Mouse (Mus musculus) E14TG2a.4 (cell line): ENCODE results near the gene Rdh16f1.
A peak's percentile ranks its signal among the peaks of the same experiment; 100 is the strongest.

Experiments used
- H3K27me3 ChIP-seq: 2 replicates; pipeline ENCODE4 v1.6.1; 2014; ENCODE audit warnings: low read length, control low read depth; ENCODE audit not compliant: insufficient read depth
- H3K36me3 ChIP-seq: 2 replicates; pipeline ENCODE4 v1.6.1; 2014; ENCODE audit warnings: low read length, control low read depth; ENCODE audit not compliant: insufficient read depth
- H3K4me1 ChIP-seq: replicated peaks from 2 replicates; pipeline ENCODE4 v1.6.1; 2014; ENCODE audit warnings: low read depth, low read length, control low read depth
- H3K4me3 ChIP-seq: replicated peaks from 2 replicates; pipeline ENCODE4 v1.5.1; 2014; ENCODE audit warnings: mild to moderate bottlenecking, low read length
- H3K9me3 ChIP-seq: 2 replicates; pipeline ENCODE4 v1.6.1; 2014; ENCODE audit warnings: low read length, control low read depth
- CTCF ChIP-seq: conservative IDR thresholded peaks from 2 replicates; pipeline ENCODE4 v1.5.1; 2014; ENCODE audit warnings: low read length
- NANOG ChIP-seq: IDR thresholded peaks from 2 replicates; pipeline ENCODE4 v1.6.1; 2014; ENCODE audit warnings: borderline replicate concordance, low read length, mixed read lengths
- POU5F1 ChIP-seq: IDR thresholded peaks from 2 replicates; pipeline ENCODE4 v1.6.1; 2014; ENCODE audit warnings: low read length, borderline replicate concordance

Gene Rdh16f1

DNA sequence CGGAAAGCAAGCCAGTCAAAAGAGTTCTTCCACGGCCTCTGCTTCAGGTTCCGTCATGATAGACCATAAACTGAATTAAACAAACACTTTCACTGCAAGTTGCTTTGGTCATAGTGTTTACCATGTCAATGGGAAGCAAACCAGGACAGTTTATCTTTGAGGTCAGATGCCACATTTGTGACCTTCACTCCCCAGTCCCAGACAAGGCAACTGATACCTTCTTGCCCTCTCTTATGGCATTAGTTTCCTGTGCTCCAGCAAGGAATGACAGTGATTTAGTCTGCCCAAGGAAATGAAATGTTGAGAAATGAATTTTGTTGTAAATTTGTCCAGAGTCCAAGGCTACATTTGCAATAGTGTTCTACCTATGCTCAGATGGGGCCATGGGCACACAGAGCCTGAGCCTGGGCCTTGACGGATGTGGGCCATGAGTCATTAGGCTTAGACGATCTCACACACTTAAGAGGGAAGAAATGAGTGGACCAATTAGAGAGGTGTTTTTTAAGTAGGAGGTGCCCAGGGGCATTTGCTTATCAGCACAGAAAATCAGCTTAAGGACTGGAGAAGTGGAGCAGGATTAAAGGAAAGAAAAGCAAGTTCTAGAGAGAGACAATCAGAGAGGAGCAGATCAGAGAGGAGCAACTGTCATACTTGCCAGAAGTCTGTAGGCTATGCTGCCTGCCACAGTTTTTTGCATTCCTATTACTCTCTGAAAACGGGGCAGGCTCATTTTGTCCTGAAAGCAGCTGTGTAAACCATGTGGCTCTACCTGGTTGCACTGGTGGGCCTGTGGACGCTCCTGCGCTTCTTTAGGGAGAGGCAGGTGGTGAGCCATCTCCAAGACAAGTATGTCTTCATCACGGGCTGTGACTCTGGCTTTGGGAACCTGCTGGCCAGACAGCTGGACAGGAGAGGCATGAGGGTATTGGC lies at the start of gene Rdh16f1, which contains the start of gene Rdh1:
Rdh16f1 (plus strand) TSS at position 607 of the 930 bp plus-strand sequence.
Rdh1 (plus strand) TSS at position 541 of the 930 bp plus-strand sequence.
- H3K27me3 ChIP-seq = peaks cover 4% of the 10 kb centered on the region; the same call in 1 of the 2 replicates
- peaks cover 9% of the 10 kb centered on the region for H3K4me1 ChIP-seq
- H3K9me3 ChIP-seq = peaks cover 6% of the 10 kb centered on the region; the same call in 1 of the 2 replicates
- no peaks in the 10 kb centered on the region for H3K36me3 ChIP-seq
- TF ChIP-seq NANOG (no peak), CTCF (no peak), POU5F1 (no peak)
- H3K4me3 ChIP-seq = no peak within 1 kb of the TSS

GRCm38 (mm10) chr10:127710331-127710730 lies 49.3 kb upstream of the Rdh16f1 start:
- H3K4me1 ChIP-seq = peaks cover 55% of the 10 kb centered on the region
- no peak overlapping the region for H3K4me3 ChIP-seq
- no peaks in the 10 kb centered on the region for H3K9me3 ChIP-seq
- no peaks in the 10 kb centered on the region for H3K36me3 ChIP-seq
- H3K27me3 ChIP-seq = peaks cover 27% of the 10 kb centered on the region
- TF ChIP-seq NANOG = no peak
- TF ChIP-seq CTCF = no peak
- no peak for TF ChIP-seq POU5F1

DNA sequence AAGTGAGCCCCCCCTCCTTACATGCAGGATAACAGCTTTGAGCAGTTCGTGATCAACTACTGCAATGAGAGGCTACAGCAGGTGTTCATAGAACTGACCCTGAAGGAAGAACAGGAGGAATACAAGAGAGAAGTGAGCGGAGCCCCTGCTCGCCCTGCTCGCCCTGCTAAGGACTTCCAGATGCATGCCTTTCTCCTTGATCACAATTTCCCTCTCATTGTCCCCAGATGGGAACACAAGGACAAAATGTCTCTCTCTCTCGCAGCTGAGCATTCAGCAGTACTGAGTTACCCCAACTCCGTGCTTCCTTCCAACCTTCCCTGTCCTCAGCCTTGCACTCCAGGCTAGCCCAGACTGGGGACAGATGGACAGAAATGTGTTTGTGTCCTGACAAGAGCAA lies 46.9 kb upstream of the Rdh16f1 start:
- Histone ChIP-seq H3K4me1 (peaks cover 61% of the 10 kb centered on the region), H3K4me3 (no peak overlapping the region), H3K27me3 (peaks cover 25% of the 10 kb centered on the region), H3K9me3 (no peaks in the 10 kb centered on the region), H3K36me3 (no peaks in the 10 kb centered on the region)
- TF ChIP-seq CTCF = no peak
- no peak for TF ChIP-seq NANOG
- TF ChIP-seq POU5F1 = no peak

DNA sequence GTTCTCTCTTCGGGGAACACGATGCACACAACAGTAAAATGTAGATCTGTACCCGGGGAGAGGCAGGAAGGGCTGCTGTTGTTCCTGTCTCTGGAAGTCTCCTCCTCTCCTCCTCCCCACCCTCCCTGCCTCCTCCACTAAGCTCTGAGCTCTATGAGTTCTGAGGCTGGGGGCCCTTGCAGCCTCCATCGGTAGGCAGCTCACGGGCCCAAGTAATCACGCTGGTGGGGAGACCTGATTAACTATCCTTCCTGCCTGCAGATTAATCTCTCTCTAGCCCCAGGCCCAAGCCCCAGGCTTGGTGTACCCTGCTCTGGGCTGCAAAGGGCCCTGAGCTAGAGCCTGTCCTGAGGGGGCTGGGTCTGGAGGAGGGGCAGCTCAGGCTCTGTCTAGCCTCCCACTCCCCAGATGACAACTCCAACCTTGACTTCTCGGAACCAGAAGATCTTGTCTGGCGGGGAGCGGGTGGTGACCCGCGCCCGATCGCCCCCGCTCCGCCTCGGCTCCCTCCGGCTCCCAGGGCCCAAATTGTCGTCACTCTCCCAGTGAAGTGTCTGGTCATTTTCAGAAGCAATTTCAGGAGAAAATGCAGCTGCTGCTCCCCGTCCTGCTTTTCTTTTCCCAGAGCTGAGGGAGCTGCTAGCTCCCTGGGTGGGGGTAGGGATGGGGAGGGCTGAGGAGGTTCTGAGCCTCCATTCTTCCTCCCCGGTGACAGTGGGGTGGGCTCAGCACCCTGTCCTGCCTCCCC lies 37.7 kb upstream of the Rdh16f1 start:
- Histone ChIP-seq H3K36me3 (no peaks in the 10 kb centered on the region), H3K27me3 (peaks cover 39% of the 10 kb centered on the region)
- TF ChIP-seq CTCF (no peak), POU5F1 (no peak), NANOG (no peak)

DNA sequence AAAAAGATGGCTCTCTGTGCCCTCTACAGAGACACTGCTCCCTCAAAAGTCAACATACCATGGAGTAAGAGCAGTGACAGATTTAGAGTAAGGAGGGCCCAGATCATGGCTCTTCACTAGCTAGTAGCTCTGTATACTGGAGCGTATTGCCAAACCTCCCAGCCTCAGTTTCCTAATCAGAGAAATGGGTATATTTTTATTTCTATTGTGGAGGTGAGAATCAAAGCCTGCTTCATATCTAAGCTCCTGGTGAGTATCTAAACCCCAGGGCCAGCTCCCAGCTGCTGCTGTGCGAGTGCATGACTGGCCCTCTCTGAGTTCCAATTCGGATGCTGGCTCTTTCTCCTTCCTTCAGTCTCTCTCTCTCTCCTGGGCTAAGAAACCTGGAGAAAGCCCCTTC lies 35.4 kb upstream of the Rdh16f1 start, which contains the start of gene Tac2:
Tac2 (plus strand) TSS at position 301 of the 400 bp plus-strand sequence.
- no peak for TF ChIP-seq POU5F1
- TF ChIP-seq NANOG = no peak
- no peak for TF ChIP-seq CTCF
- Histone ChIP-seq H3K4me3 (no peak within 1 kb of the TSS), H3K4me1 (peaks cover 60% of the 10 kb centered on the region), H3K27me3 (peaks cover 50% of the 10 kb centered on the region), H3K36me3 (no peaks in the 10 kb centered on the region), H3K9me3 (no peaks in the 10 kb centered on the region)

More for the DNA sequence above, 37.7 kb upstream of the Rdh16f1 start:
- H3K4me1 ChIP-seq = peaks cover 63% of the 10 kb centered on the region
- H3K4me3 ChIP-seq = peak overlapping the region; percentile 47
- no peaks in the 10 kb centered on the region for H3K9me3 ChIP-seq

DNA sequence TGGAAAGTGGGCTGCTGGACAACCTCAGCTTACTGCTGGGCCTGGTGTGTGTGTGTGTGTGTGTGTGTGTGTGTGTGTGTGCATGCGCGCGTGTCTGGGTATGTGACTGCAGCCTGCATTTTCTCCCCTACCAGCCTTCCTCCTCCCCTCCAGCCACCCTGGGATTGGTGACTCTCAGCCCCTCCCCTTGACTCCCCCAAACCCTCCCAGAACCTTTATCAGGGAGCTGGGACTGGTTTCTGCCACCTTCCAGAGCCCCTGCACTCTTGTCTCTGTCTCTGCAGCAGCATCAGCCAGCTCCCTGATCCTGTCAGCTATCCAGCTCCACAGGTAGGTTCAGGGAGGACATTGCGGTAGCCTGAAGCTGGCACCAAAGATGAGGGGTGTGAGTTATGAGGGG lies 34.5 kb upstream of the Rdh16f1 start:
- Histone ChIP-seq H3K9me3 (no peaks in the 10 kb centered on the region), H3K27me3 (peaks cover 43% of the 10 kb centered on the region), H3K4me3 (no peak overlapping the region), H3K4me1 (peaks cover 50% of the 10 kb centered on the region), H3K36me3 (no peaks in the 10 kb centered on the region)
- TF ChIP-seq NANOG (no peak), CTCF (no peak), POU5F1 (no peak)

GRCm38 (mm10) chr10:127728437-127728836 lies 31.1 kb upstream of the Rdh16f1 start:
- TF ChIP-seq CTCF (no peak), POU5F1 (no peak), NANOG (no peak)
- Histone ChIP-seq H3K4me3 (0 out of 2 replicates have a peak overlapping the region, but pooled peaks have one; percentile 6), H3K4me1 (peaks cover 34% of the 10 kb centered on the region), H3K9me3 (no peaks in the 10 kb centered on the region), H3K36me3 (no peaks in the 10 kb centered on the region), H3K27me3 (peaks cover 33% of the 10 kb centered on the region)
